Mouse (Mus musculus) c-Kit-positive CD71-positive TER-119-positive erythroid progenitor cells, embryonic 14.5 days (primary cell): ENCODE results near the gene Npr2.
A peak's percentile ranks its signal among the peaks of the same experiment; 100 is the strongest.

ENCODE experiments used
- DNase-seq: peaks from one replicate; pipeline ENCODE4 v3.0.0-alpha.2; 2013; ENCODE audit warnings: low spot score

The Npr2 gene

GRCm38 (mm10) chr4:43629106-43629817 lies 2.5 kb upstream of the Npr2 start:
- peak; percentile 34 for DNase-seq

GRCm38 (mm10) chr4:43630030-43630581 lies 1.6 kb upstream of the Npr2 start:
- DNase-seq: peak; percentile 80

- no peak for DNase-seq
Measured at GRCm38 (mm10) chr4:43630671-43631045, 1.1 kb upstream of the Npr2 start.

- DNase-seq: no peak
Measured at GRCm38 (mm10) chr4:43631956-43632920, 503 bp downstream of the Npr2 start.

- DNase-seq: no peak
Measured at GRCm38 (mm10) chr4:43633296-43633695, 1.6 kb downstream of the Npr2 start.

GRCm38 (mm10) chr4:43633736-43634135 lies 2.0 kb downstream of the Npr2 start:
- DNase-seq: no peak

GRCm38 (mm10) chr4:43634621-43635374 lies 3.1 kb downstream of the Npr2 start:
- DNase-seq: no peak

- no peak for DNase-seq
Measured at GRCm38 (mm10) chr4:43636751-43637150, 5.0 kb downstream of the Npr2 start.

- no peak for DNase-seq
Measured at GRCm38 (mm10) chr4:43640076-43640475, 8.3 kb downstream of the Npr2 start.

GRCm38 (mm10) chr4:43640491-43640890 lies 8.8 kb downstream of the Npr2 start:
- DNase-seq: no peak

GRCm38 (mm10) chr4:43649783-43650182 lies 18.0 kb downstream of the Npr2 start:
- DNase-seq: no peak

- no peak for DNase-seq
Measured at GRCm38 (mm10) chr4:43652726-43653125, 21.0 kb downstream of the Npr2 start.

- peak; percentile 57 for DNase-seq
Measured at GRCm38 (mm10) chr4:43653161-43654015, 21.7 kb downstream of the Npr2 start, which contains the start of gene Spag8. TSS of gene Spag8 (minus strand) at chr4:43653594.

GRCm38 (mm10) chr4:43655656-43656338 lies 24.1 kb downstream of the Npr2 start:
- DNase-seq: peak; percentile 27

GRCm38 (mm10) chr4:43656339-43657109 lies 24.8 kb downstream of the Npr2 start, which contains the start of gene Hint2:
TSS of gene Hint2 (minus strand) at chr4:43656466.
- peak; percentile 93 for DNase-seq

- no peak for DNase-seq
Measured at GRCm38 (mm10) chr4:43657146-43657545, 25.4 kb downstream of the Npr2 start.

- DNase-seq: no peak
Measured at GRCm38 (mm10) chr4:43666412-43666811, 34.7 kb downstream of the Npr2 start.

- DNase-seq: peak; percentile 85
Measured at GRCm38 (mm10) chr4:43668782-43669427, 37.2 kb downstream of the Npr2 start, which contains the start of the genes Tmem8b and Fam221b. TSS of gene Tmem8b (plus strand) at chr4:43668971. TSS of gene Fam221b (minus strand) at chr4:43669145.

- DNase-seq: no peak
Measured at GRCm38 (mm10) chr4:43669428-43669794, 37.7 kb downstream of the Npr2 start.
